Mouse (Mus musculus) liver, adult 2 months (tissue): ENCODE data around the gene Zscan26.

ENCODE experiments used
- CTCF ChIP-seq: fragments of 200-500 bp; IDR thresholded peaks from 2 replicates; pipeline ENCODE4 v1.5.1; 2011; ENCODE audit warnings: low read depth, low read length, control low read depth
- POLR2A ChIP-seq: fragments of 200-500 bp; IDR thresholded peaks from 2 replicates; pipeline ENCODE4 v1.6.1; 2011; ENCODE audit warnings: low read length, control low read depth; ENCODE audit not compliant: insufficient read depth; ENCODE audit errors: extremely low read depth

DNA sequence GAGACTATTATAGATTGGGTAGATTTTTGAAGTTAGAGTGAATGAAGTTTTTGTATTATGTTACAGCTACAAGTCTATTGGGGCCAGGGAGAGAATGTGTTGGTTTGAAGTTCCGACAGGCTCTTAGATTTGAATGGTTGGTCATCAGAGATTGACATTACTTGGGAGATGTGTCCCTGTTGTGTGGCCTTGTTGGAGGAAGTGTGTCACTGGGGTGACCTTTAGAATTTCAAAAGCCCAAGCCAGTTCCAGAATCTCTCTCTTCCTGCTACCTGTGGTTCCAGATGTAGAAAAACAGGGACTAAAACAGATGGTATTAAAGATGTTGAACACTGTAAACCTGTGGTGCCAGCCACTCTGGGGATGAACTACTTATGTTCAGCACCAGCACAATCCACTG, 25.9 kb downstream of the Zscan26 start:
- no peak for TF ChIP-seq POLR2A
- TF ChIP-seq CTCF, result no peak
